Mouse (Mus musculus) layer of hippocampus, adult 9-11 months (tissue): ENCODE data around the gene Lhfpl5.
A peak's percentile ranks its signal among the peaks of the same experiment; 100 is the strongest.
"Not testable (repeated sequence)": the region's sequence is repeated elsewhere in the genome, so short reads cannot be mapped to it uniquely, and the experiment has no call there.

Source experiments
- DNase-seq: peaks from one replicate; pipeline ENCODE4 v3.0.0; 2022

Gene Lhfpl5

GRCm38 (mm10) chr17:28575244-28576125 is at the start of gene Lhfpl5:
Gene Lhfpl5 (plus strand): TSS chr17:28575641.
- DNase-seq = no peak

GRCm38 (mm10) chr17:28527184-28528042 is 48.0 kb upstream of the Lhfpl5 start:
- DNase-seq = no peak

GRCm38 (mm10) chr17:28528043-28528351 is 47.4 kb upstream of the Lhfpl5 start:
- peak; percentile 81 for DNase-seq

GRCm38 (mm10) chr17:28529116-28529515 is 46.3 kb upstream of the Lhfpl5 start:
- no peak for DNase-seq

GRCm38 (mm10) chr17:28530506-28530905 is 44.9 kb upstream of the Lhfpl5 start, which contains the start of gene Armc12:
Gene Armc12 (plus strand): TSS chr17:28530806.
- no peak for DNase-seq

- DNase-seq = no peak
Measured at GRCm38 (mm10) chr17:28531946-28532345, 43.5 kb upstream of the Lhfpl5 start.

- no peak for DNase-seq
Measured at GRCm38 (mm10) chr17:28532557-28532956, 42.9 kb upstream of the Lhfpl5 start.

GRCm38 (mm10) chr17:28533327-28533726 is 42.1 kb upstream of the Lhfpl5 start:
- no peak for DNase-seq

- DNase-seq = no peak
Measured at GRCm38 (mm10) chr17:28537881-28538280, 37.6 kb upstream of the Lhfpl5 start.

GRCm38 (mm10) chr17:28546925-28547324 is 28.5 kb upstream of the Lhfpl5 start:
- no peak for DNase-seq

GRCm38 (mm10) chr17:28548550-28548949 is 26.9 kb upstream of the Lhfpl5 start:
- no peak for DNase-seq

GRCm38 (mm10) chr17:28549111-28549510 is 26.3 kb upstream of the Lhfpl5 start, which contains the start of gene Clpsl2:
Gene Clpsl2 (plus strand): TSS chr17:28549411.
- no peak for DNase-seq

GRCm38 (mm10) chr17:28553040-28553793 is 22.2 kb upstream of the Lhfpl5 start:
- DNase-seq = peak; percentile 62

- DNase-seq = not testable (repeated sequence)
Measured at GRCm38 (mm10) chr17:28554021-28554420, 21.4 kb upstream of the Lhfpl5 start.

- DNase-seq = no peak
Measured at GRCm38 (mm10) chr17:28556635-28557396, 18.6 kb upstream of the Lhfpl5 start.

GRCm38 (mm10) chr17:28557772-28558171 is 17.7 kb upstream of the Lhfpl5 start:
- no peak for DNase-seq

- no peak for DNase-seq
Measured at GRCm38 (mm10) chr17:28560598-28560997, 14.8 kb upstream of the Lhfpl5 start, which contains the start of gene Clps. Gene Clps (minus strand): TSS chr17:28560766.

- no peak for DNase-seq
Measured at GRCm38 (mm10) chr17:28561613-28562012, 13.8 kb upstream of the Lhfpl5 start.

GRCm38 (mm10) chr17:28565181-28565580 is 10.3 kb upstream of the Lhfpl5 start:
- DNase-seq = no peak

- DNase-seq = no peak
Measured at GRCm38 (mm10) chr17:28567541-28567940, 7.9 kb upstream of the Lhfpl5 start.

- no peak for DNase-seq
Measured at GRCm38 (mm10) chr17:28571868-28572267, 3.6 kb upstream of the Lhfpl5 start.

- no peak for DNase-seq
Measured at GRCm38 (mm10) chr17:28572521-28572920, 2.9 kb upstream of the Lhfpl5 start.
